Mouse (Mus musculus): ENCODE data around the gene Rdh8.
"Not testable (repeated sequence)": the region's sequence is repeated elsewhere in the genome, so short reads cannot be mapped to it uniquely, and the experiment has no call there.

Rdh8 gene

DNA sequence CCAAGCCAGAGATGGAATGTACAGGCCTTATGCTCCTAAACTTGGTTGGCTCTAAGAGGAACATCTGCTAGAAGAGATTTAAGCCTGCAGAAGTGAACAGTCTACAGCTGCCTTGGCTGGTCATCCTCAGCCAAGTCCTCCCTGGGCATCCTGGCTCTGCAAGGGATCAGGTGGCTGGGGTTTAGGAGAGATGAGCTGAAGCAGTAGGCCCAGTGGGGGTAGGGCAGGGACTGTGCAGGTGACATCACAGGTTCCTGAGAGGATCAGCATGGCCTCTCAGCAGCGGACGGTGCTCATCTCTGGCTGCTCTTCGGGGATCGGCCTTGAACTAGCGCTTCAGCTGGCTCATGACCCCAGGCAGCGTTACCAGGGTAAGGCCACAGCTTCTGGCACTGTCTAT is at the start of gene Rdh8:
Gene Rdh8, plus strand, starts transcription at position 268 of the 400 bp plus-strand sequence.
- no peak for DNase-seq (ENCODE audit: low spot score in 2 of 2)

DNA sequence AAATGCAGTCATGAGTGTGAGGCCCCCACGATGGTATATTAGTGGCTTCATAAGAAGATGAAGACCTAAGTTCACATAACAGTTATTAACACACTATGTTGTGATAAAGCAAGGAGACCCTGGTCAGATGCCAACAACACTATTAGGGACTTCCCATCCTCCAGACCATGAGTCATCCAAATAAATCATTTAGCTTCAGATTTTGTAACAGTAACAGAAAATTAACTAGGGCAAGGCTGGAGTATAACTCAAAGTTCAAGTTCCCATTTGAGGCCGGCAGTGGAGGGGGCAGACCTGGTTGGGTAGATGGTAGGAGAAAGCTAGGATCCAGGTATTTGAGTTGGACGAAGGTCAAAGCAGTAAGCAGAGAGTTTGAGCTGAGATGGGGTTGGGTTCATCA is 37.0 kb upstream of the Rdh8 start:
- DNase-seq (ENCODE audit: low spot score in 2 of 2): no peak

DNA sequence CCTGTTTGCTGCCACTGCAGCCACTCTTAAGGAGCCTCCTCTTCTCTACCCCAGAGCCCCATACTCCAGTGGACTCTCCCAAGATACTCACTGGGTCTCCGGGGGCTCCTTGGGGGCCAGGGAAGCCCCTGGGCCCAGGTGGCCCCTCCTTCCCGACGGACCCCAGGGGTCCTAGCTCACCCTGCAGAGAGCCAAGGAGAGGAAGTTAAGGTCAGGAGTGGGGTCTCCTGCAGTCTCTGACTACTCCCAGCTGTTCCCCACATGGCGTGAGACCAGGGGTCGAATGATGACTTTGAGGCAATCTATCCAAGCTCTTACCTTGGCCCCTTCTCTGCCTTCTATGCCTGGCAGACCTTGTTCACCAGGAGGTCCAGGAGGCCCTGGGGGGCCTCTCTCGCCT is 33.2 kb upstream of the Rdh8 start:
- no peak for DNase-seq (ENCODE audit: low spot score in 2 of 2)

DNA sequence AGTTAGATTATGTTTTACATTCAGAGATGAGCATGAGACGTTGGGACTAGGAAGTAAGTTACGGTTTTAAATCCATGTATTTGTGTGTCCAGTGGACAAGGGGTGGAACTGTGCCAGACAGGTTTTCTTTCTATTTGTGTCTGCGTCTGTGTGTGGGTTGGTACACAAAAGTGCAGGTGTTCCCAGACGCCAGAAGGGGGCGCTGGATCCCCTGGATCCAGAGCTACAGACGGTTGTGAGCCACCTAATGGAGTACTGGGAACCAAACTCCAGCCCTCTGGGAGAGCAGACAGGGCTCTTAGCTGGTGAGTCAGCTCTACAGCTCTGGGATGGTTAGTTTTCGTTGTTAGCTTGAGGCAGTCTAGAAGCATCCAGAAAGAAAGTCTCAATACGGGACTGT is 30.3 kb upstream of the Rdh8 start:
- no peak for DNase-seq (ENCODE audit: low spot score in 2 of 2)

DNA sequence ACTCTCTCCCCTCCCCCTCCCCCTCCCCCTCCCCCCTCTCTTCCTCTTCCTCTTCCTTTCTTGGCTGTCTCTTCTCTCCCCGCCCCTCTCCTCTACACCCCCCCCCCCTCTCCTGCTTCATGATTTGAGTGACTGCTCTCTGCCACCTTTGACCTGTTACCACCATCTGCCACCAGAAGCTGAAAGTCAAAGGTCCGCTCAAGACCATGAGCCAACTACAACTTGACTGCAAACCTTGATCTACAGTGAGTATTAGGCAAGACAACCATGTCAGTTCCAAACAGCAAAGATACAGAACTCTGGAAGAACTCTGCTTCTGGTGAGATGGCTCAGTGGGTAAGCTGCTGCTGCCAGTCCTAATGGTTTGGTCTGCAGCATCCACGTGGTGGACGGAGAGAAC is 28.7 kb upstream of the Rdh8 start:
- no peak for DNase-seq (ENCODE audit: low spot score in 2 of 2)

DNA sequence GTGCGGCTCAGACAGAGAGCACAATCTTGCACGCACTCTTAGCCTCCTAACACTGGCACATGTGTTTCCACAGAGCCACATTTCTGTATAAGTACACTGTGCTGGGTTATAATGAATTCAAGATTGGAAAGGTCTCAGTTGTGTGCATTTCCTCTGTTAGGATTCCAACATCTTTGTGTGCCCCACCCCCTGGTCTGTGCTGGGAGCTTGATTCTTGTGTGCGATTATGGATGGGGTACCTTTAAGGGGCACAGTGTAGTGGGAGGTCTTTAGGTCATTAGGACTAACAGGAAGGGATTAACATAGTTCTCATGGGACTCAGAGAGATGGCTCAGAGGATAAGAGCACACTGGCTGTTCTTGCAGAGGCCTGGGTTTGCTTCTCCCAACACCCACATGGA is 28.0 kb upstream of the Rdh8 start:
- DNase-seq (ENCODE audit: low spot score in 2 of 2): no peak

DNA sequence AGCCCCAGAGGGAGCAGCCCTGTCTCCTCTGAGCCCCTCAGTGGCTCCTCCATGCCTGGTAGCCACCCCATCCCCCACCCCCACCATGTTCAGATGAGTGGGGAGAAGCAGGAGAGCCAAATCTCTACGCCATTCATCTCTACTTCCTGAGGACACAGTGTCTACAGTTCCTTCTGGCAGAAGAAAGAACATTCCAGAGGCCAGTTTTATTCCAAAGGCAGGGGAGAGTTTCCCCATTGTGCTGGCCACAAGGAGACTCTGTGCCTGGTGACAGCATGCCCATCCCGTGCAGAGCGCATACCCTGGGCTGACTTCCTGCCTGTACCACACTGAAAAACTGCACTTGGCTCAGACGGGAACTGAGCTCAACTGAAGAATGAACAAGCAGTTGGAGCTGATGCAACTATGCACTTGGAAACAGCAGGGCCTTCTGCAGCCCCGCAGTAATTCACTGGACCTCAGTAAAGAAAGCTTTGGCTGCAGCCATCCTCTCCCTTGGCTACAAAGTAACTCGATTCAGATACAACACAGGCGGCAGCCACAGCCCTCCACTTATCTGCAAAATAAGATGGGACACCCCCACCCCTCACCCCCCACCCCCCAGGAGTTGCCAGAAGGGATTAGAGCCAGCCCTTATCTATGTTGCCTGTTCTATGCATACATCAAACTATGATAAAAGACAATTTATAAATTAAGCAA is 24.0 kb upstream of the Rdh8 start:
- DNase-seq (ENCODE audit: low spot score in 2 of 2): peak in 1 of 2 experiments; percentile 60

DNA sequence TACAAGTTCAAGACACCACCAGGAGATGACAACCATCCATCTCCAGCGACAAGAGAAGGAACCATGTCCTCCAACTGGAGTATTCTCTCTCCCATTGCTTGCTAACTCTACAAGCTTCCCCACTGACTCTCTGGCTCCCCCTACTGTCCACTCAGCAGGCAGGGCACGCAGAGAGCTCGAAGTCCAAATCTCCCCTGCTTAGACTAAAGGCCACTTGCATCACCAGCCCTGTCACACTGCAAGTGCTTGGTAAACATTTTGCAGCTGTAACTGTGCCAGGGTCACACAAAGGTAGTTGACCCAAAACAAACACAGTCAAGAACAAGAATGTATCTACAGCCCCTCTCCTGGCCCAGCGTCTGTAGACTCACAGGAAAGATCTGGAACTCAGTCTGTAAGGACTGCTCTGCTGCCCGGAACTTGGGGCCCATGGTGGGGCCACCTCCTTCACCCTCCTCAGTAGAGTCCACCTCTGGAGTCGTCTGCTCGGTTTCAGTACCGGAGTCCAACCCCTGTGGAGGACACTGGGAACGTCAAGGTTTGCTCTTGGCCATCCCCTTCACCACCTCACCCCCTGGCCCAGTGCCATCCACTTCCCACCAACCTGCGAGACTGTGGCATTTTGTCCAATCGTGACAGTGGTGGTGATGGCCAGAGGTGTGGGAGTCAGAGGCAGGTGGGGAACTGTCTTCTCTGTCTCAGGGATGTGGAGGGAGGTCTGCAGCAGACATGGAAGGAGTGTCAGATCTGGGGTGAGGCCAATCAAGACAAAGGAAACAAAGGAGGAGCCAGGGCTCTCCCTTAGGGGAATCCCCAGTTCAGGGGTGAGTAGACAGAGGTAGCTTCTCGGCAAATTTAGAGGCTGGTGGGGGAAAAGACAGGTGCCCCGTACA is 13.8 kb upstream of the Rdh8 start:
- DNase-seq (ENCODE audit: low spot score in 2 of 2): no peak

DNA sequence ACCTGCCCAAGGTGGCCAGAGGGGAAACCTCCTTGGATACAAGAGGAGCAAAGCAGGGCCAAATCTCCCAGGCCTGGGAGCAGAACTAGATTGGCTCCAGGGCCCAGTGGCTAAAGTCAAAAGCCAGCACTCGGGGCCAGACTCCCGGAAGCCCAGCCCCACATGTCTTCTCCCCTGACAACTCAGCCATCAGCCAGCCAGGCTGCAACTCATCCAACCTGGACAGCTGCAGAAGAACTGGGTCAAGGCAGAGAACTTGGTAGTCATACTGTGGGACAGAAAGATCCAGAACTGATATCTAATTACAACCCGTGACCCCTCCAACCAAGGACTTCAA is 13.2 kb upstream of the Rdh8 start:
- DNase-seq (ENCODE audit: low spot score in 2 of 2): no peak

DNA sequence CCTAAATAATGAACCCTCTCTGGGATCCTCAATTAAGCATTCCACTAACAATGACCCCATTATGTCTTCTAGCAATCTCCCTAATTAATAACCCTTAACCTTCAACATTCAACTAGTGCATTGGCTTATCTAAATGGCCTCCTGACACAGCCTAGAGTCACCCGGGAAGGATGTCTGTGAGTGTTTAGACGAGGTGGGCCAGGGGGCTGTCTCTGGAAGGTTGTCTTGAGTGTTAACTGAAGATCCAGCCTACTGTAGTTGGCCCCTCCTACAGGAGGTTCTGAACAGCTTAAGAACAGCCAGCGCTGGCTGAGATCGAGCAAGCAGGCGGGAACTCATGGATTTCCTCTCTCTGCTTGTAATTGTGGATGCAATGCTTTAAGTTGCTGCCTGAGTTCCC is 12.6 kb upstream of the Rdh8 start:
- DNase-seq (ENCODE audit: low spot score in 2 of 2): no peak

DNA sequence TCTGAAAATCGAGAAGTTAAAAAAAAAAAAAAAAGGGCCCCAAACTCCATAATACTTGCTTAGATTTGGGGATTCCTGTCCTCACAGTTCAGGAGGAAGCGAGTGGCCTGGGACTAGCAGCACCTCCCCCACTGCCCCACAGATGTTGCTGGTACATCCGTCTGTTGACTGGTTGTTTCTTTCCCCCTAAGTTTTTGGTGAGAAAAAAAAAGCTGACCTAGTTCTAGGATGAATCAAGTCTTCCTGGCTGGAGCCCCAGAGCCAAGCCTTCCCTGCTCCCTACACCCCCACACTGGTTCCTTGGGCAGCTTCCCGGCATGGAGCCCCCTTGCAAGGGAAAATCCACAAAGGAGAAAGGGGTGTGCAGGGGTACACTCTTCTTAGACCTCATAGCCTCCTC is 8.0 kb upstream of the Rdh8 start:
- no peak for DNase-seq (ENCODE audit: low spot score in 2 of 2)

DNA sequence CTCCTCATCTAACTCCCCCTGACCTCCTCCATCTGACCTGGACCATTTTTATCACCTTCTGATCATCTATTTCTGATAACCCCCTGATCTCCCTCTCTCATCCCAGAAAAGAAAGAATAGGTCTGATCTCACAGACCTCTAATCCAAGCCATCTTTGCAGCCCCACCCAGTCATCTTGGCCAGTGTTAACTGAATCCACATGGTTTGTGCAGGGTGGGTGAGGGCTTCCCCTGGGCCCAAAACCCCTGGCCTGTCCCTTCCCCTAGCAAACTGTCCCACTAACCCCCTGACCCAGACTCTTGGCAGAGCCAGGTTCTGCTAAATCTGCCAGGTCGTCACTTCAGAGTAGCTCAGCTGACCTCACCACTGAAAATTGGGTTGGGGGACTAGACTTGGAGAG is 7.5 kb upstream of the Rdh8 start:
- DNase-seq (ENCODE audit: low spot score in 2 of 2): no peak

DNA sequence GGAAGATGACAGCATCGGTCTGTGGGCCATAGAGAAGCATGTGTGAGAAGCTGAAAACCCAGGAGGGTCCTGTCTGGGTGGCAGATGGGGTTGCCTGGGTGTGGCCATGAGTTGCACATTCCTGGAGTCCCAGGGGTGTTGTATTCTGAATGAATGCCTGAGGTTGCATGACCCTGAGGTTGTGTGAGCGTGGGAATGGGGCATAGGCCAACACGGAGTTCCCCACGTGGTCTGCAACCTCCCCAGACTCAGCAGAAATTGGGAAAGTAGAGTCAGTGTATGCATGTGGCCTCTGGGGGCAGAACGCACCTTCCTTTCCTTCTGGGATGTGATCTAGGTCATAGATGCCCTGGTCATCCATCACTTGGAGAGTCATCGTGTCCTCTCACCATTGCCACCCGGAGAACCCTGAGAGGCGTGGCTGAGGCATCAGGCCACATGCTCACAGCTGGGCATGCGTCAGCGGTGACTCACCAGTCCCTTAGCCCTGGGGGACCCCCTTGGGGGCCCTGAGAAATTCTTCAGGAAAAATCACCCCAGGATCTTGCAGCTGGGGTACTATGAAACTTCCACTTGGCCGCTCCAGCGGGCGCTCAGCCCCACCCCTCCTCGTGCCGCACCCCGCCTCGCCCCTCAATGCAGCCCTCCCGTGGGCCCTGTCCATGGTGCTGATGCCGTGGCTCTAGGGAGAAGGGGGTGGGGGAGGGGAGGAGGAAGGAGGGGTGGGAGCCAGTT is 5.6 kb upstream of the Rdh8 start:
- peak in 1 of 2 experiments; percentile 71 for DNase-seq (ENCODE audit: low spot score in 2 of 2)

DNA sequence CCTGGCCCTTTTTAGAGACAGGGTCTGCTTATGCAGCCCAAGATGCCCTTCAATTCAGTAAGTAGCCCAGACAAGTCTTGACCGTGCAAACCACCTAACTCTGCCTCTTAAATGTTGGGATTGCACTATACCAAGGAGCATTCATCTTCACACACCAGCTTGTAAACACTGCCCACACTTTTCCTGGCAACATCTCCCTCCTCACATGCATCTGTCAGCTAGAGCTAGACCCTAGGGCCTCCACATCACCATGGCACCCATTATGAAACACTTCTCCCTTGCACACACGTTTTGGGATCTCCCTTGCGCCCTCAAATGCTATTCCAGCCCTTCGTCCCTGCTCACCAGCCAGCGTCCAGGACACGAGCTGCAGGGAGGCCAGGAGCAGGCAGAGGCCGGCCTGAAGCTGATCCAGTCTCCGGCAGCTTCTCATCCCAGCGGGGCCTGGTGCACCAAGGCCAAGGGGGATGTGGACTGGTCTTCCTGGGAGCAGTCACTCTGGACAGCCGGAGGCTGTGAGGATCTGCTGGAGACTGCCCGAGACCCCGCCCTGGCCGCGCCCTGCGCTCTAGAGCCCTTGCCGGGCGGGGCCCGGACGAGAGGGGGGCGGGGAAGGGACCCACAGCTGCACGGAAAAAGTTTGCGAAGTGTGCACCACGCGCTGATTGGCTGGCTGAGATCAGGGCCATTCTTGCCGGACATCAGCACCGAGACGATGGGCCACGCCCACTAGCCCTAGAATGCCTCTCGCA is 3.6 kb upstream of the Rdh8 start, which contains the start of gene Col5a3:
Gene Col5a3, minus strand, starts transcription at position 547 of the 752 bp plus-strand sequence.
- DNase-seq (ENCODE audit: low spot score in 2 of 2): peak; percentile 78

DNA sequence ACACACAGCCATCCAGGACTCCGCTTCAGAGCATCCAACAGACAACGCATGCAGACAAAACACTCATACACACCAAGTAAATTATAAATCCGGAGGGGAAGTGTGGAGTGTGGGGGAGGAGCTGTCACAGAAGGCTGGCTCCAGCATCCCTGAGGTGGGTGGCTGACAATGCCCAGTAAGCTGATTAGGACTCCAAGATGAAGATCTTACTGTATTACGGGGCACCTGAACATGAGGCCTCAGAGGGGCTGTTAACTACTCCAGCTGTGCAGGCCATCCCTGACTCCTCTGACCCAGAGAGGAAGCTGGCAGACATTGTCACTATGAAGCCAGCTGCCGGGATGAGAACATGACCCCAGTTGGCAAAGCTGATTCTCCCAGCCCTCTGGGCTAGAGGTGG is 1.7 kb downstream of the Rdh8 start:
- no peak for DNase-seq (ENCODE audit: low spot score in 2 of 2)

DNA sequence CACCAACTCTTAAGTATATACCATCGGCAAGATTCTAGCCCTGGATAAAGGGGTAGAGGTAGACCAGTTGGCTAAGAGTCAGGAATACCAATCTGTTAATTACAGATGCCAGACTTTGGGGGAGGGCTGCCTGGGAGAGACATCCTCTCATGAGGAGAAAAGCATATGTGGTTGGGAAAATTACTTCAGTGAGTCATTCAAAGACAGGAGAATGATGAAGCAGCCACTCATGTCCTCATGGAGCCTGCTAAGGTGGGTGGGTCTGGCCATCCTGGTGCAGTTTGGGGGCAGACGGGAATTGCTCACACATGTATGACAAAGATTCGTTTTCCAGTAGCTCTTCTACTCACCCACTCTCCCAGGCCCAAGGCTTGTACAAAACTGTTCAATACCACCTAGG is 4.5 kb downstream of the Rdh8 start:
- no peak for DNase-seq (ENCODE audit: low spot score in 2 of 2)

DNA sequence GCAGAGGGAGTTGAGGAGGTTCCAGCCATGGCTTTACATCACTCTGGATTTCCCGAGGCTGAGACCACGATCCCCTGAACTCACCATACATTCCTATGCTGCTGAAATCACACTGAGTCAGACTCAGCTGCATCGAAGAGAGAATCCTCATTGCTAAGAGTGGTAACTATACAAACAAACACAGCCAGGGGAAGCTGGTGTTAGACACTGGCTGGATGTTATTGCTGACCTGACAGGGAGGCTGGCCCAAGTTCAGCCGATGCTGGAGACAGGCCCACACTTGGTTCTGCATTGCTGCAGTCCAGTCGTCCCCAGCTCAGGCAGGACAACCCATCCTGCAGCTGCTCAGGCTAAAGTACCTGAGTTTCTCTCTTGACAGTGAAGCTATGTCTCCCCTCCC is 7.5 kb downstream of the Rdh8 start:
- no peak for DNase-seq (ENCODE audit: low spot score in 2 of 2)

DNA sequence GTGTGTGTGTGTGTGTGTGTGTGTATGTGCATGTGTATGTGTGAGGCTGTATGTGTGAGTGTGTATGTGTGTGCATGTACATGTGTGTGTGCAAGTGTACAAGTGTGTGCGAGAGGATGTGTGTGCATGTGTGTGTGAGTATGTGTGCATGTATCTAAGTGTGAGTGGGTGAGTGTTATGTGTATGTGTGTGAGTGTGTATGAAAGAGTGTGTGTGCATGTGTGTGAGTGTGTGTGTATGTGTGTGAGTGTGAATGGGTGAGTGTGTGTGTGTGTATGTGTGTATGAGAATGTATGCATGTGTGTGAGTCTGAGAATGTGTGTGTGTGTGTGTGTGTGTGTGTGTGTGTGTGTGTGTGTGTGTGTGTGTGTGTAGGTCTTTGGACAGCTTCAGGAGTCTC is 9.8 kb downstream of the Rdh8 start:
- no peak for DNase-seq (ENCODE audit: low spot score in 2 of 2)

DNA sequence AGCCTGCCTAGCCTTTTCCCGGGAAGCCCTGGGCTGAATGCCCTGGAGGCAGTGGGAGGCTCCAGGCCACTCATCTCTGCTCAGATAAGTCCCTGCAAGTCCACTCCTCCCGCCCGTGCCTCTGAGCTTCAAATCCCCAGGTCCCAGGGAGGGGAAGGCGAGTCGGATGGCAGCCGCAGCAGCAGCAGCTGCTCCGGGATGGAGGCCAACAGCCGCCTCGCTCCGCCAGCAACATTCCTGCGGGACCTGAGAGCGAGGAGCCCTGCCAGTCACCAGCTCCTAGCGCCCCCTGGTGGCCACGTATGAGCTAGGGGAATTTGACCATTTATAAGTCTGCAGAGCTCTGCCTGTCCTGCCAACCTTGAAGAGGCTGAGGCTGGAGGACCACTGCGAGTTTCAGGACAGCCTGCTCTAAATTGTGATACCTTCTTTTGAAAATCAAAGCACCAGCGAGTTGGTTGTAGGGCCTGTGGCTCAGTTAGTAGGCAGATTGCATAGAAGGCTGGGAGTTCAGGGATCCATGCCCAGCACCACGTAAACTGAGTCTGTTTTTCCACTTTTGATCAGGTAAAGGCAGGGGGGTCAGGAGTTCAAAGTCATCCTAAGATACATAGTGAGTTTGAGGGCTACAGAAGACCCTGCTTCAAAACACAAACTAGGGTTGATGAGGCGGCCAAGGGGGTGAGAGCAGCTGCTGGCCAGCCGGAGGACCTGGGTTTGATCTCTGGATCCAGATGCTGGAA is 12.8 kb downstream of the Rdh8 start:
- peak; percentile 96 to 97 for DNase-seq (ENCODE audit: low spot score in 2 of 2)

DNA sequence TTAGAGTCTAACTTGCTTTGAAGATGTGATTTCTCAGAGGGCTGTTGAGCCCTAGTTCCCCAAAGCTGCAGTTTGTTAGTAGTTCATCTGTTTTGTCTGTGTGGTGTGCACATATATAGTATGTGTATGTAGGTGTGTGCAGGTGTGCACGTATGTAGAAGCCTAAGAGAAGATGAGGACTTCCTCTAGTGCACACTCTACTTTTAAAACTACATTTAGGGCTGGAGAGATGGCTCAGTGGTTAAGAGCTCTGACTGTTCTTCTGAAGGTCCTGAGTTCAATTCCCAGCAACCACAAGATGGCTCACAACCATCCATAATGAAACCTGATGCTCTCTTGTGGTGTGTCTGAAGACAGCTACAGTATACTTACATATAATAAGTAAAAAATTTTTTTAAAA is 16.6 kb downstream of the Rdh8 start:
- no peak for DNase-seq (ENCODE audit: low spot score in 2 of 2)

DNA sequence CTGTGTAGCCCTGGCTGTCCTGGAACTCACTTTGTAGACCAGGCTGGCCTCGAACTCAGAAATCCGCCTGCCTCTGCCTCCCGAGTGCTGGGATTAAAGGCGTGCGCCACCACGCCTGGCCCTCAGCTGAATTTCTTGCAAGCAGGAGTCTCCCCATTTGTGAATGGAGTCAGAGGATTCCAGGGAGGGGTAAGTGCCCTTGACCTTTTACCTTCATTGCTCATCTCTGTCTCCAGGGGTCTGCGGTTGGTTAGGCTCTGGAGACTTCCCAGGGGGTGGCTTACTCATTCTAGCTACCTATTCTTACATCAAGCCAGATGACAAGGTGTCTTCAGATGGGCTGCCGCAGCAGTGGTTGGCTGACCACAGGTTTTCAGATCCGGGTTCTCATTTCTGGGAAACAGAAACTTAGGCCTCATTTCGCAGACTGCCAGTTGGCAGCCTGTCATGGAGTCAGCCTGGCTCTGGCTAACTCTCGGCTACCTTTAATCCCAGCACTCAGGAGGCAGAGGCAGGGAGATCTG is 17.2 kb downstream of the Rdh8 start:
- DNase-seq (ENCODE audit: low spot score in 2 of 2): not testable (repeated sequence)

Measured in urinary bladder, postnatal 4 days (tissue).